Comparison of ENCODE assay signal across 31 mouse cellular contexts in the genomic region with DNA sequence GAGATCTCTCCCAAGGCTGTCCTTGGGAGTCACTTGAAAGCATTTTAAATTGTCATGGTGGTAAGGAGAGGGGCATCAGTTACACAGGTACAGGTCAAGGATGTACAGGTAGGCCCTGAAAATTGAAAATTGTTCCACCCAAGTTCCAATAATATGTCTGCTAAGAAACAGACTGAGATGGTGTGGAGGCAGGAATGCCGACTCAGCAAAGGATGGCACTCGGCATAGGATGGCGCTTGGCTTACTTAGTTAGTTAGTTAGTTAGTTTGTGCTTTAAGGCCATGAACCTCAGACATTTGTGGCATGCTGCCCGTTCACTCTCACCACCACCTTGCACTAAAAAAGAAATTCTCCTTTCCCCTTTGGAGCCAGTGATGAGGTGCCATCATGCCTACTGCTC.
"Had no signal": no experiment of that assay in that cellular context is flagged by ENCODE, and none has a peak within 500 bp of the region (broad histone marks: within the 10 kb centered on the region; RNA-seq: fewer than 3 reads in every experiment).

No protein-coding gene starts in this region.

- H3K27me3 ChIP-seq: heart, embryonic 12.5 days; heart, embryonic 13.5 days; heart, embryonic 15.5 days; hindbrain, embryonic 12.5 days; hindbrain, embryonic 13.5 days; hindbrain, embryonic 15.5 days; intestine, embryonic 15.5 days; kidney, embryonic 15.5 days had no signal

- H3K4me2 ChIP-seq: heart, embryonic 11.5 days; heart, embryonic 12.5 days; heart, embryonic 13.5 days; heart, embryonic 15.5 days; hindbrain, embryonic 12.5 days; hindbrain, embryonic 13.5 days; hindbrain, embryonic 14.5 days; hindbrain, embryonic 15.5 days; intestine, embryonic 15.5 days; kidney, embryonic 15.5 days had no signal

- H3K4me1 ChIP-seq: hindbrain, embryonic 10.5 days; hindbrain, embryonic 12.5 days; hindbrain, embryonic 13.5 days; hindbrain, embryonic 15.5 days had no signal

- H3K9ac ChIP-seq: heart, embryonic 12.5 days; heart, embryonic 13.5 days; heart, embryonic 15.5 days; hindbrain, embryonic 12.5 days; hindbrain, embryonic 13.5 days; hindbrain, embryonic 14.5 days; hindbrain, embryonic 15.5 days; intestine, embryonic 15.5 days; kidney, embryonic 15.5 days had no signal

- DNase-seq: heart, postnatal 14 days; heart, postnatal 36 days; heart, postnatal 4 days; kidney, adult 11 months; kidney, adult 18-20 months; kidney, adult 2 months; kidney, adult 8-10 months; kidney, adult 9 months; kidney, postnatal 10 days; kidney, postnatal 14 days; kidney, postnatal 25 days; kidney, postnatal 36 days; kidney, postnatal 4 days; layer of hippocampus, adult 9-11 months; layer of hippocampus, postnatal 36 days had no signal

- H3K27ac ChIP-seq: heart, embryonic 10.5 days; heart, embryonic 13.5 days; heart, embryonic 15.5 days; hindbrain, embryonic 10.5 days; hindbrain, embryonic 12.5 days; hindbrain, embryonic 13.5 days; hindbrain, embryonic 14.5 days; hindbrain, embryonic 15.5 days; hindbrain, postnatal 0 days; intestine, embryonic 15.5 days; kidney, embryonic 15.5 days; kidney, postnatal 0 days; layer of hippocampus, adult 2 months; left cerebral cortex, adult 2 months had no signal

- H3K9me3 ChIP-seq: heart, embryonic 10.5 days; heart, embryonic 13.5 days; heart, embryonic 15.5 days; hindbrain, embryonic 10.5 days; hindbrain, embryonic 12.5 days; hindbrain, embryonic 13.5 days; hindbrain, embryonic 15.5 days; intestine, embryonic 15.5 days; kidney, embryonic 15.5 days had no signal

- H3K4me3 ChIP-seq: heart, embryonic 10.5 days; heart, embryonic 12.5 days; heart, embryonic 13.5 days; heart, embryonic 15.5 days; hindbrain, embryonic 10.5 days; hindbrain, embryonic 12.5 days; hindbrain, embryonic 13.5 days; hindbrain, embryonic 15.5 days; intestine, embryonic 15.5 days; kidney, embryonic 15.5 days; layer of hippocampus, adult 2 months; left cerebral cortex, adult 2 months had no signal

- H3K36me3 ChIP-seq: heart, embryonic 10.5 days; heart, embryonic 12.5 days; heart, embryonic 13.5 days; heart, embryonic 15.5 days; hindbrain, embryonic 10.5 days; hindbrain, embryonic 12.5 days; hindbrain, embryonic 13.5 days; hindbrain, embryonic 15.5 days; intestine, embryonic 15.5 days; kidney, embryonic 15.5 days had no signal
